8 mouse cellular contexts compared by ENCODE assay signal in genomic region chr9:44042836-44043707, GRCm38 (mm10). TPM values are rescaled to one million over a fixed set of nuclear protein-coding genes. Genes with fewer than 3 reads are reported as not detected.
DNase-seq lines count a peak whose midpoint lies in the region; ATAC-seq and TF ChIP-seq lines count a peak whose summit lies in the region.

Thy1 (plus strand) TSS chr9:44043384.

- peaks cover 66% of the 10 kb centered on the region for H3K27me3 ChIP-seq in E14TG2a.4 (ENCODE audit: insufficient read depth, low read length)
- H3K27me3 ChIP-seq in embryonic facial prominence, embryonic 13.5 days: peaks cover 54% of the 10 kb centered on the region
- H3K27me3 ChIP-seq in kidney, embryonic 15.5 days: peaks cover 46% of the 10 kb centered on the region
- peaks cover 58% of the 10 kb centered on the region for H3K27me3 ChIP-seq in limb, embryonic 13.5 days
- H3K27me3 ChIP-seq in neural tube, embryonic 14.5 days (ENCODE audit: control insufficient read depth, insufficient read depth, low read length): peaks cover 19% of the 10 kb centered on the region

- peak within 1 kb of the TSS; percentile 68 for H3K4me2 ChIP-seq in embryonic facial prominence, embryonic 13.5 days
- peak within 1 kb of the TSS; percentile 73 for H3K4me2 ChIP-seq in kidney, embryonic 15.5 days
- H3K4me2 ChIP-seq in limb, embryonic 13.5 days (replicated peaks): peak within 1 kb of the TSS; percentile 74
- peak within 1 kb of the TSS; percentile 70 for H3K4me2 ChIP-seq in neural tube, embryonic 14.5 days (ENCODE audit: low read depth, low read length)

- under 1% methylated on average over 30 of the region's 30 CpGs for WGBS in embryonic facial prominence, embryonic 13.5 days
- under 1% methylated on average over 30 of the region's 30 CpGs for WGBS in kidney, embryonic 15.5 days
- WGBS in limb, embryonic 13.5 days: under 1% methylated on average over 30 of the region's 30 CpGs
- WGBS in neural tube, embryonic 14.5 days: under 1% methylated on average over 30 of the region's 30 CpGs

- peaks cover 8% of the 10 kb centered on the region for H3K9me3 ChIP-seq in E14TG2a.4 (ENCODE audit: low read length)
- no peaks in the 10 kb centered on the region for H3K9me3 ChIP-seq in embryonic facial prominence, embryonic 13.5 days
- no peaks in the 10 kb centered on the region for H3K9me3 ChIP-seq in kidney, embryonic 15.5 days (replicated peaks)
- peaks cover 2% of the 10 kb centered on the region for H3K9me3 ChIP-seq in limb, embryonic 13.5 days
- H3K9me3 ChIP-seq in neural tube, embryonic 14.5 days (ENCODE audit: control insufficient read depth, low read length): no peaks in the 10 kb centered on the region

- no peaks in the 10 kb centered on the region for H3K36me3 ChIP-seq in E14TG2a.4 (ENCODE audit: insufficient read depth, low read length)
- H3K36me3 ChIP-seq in embryonic facial prominence, embryonic 13.5 days: no peaks in the 10 kb centered on the region
- no peaks in the 10 kb centered on the region for H3K36me3 ChIP-seq in kidney, embryonic 15.5 days
- H3K36me3 ChIP-seq in limb, embryonic 13.5 days: no peaks in the 10 kb centered on the region
- no peaks in the 10 kb centered on the region for H3K36me3 ChIP-seq in neural tube, embryonic 14.5 days (ENCODE audit: control insufficient read depth, insufficient read depth, low read length)

- DNase-seq in adrenal gland, adult 8-10 months: no peak
- peak; percentile 98 for DNase-seq in heart, adult 9 months (ENCODE audit: low spot score in 2 of 2)

- peak within 1 kb of the TSS; percentile 80 for H3K4me3 ChIP-seq in E14TG2a.4 (replicated peaks; ENCODE audit: low read length)
- H3K4me3 ChIP-seq in embryonic facial prominence, embryonic 13.5 days: peak within 1 kb of the TSS; percentile 41
- H3K4me3 ChIP-seq in kidney, embryonic 15.5 days (replicated peaks): peak within 1 kb of the TSS; percentile 45
- peak within 1 kb of the TSS; percentile 45 for H3K4me3 ChIP-seq in limb, embryonic 13.5 days
- peak within 1 kb of the TSS; percentile 30 for H3K4me3 ChIP-seq in neural tube, embryonic 14.5 days (ENCODE audit: low read depth, low read length)

- TF ChIP-seq CTCF in E14TG2a.4 (conservative IDR thresholded peaks at IDR 0.05; ENCODE audit: low read length): no peak

- peaks cover 48% of the 10 kb centered on the region for H3K4me1 ChIP-seq in E14TG2a.4 (replicated peaks; ENCODE audit: low read depth, low read length)
- peaks cover 22% of the 10 kb centered on the region for H3K4me1 ChIP-seq in embryonic facial prominence, embryonic 13.5 days
- peaks cover 34% of the 10 kb centered on the region for H3K4me1 ChIP-seq in kidney, embryonic 15.5 days
- H3K4me1 ChIP-seq in limb, embryonic 13.5 days: peaks cover 15% of the 10 kb centered on the region
- H3K4me1 ChIP-seq in neural tube, embryonic 14.5 days (ENCODE audit: control insufficient read depth, insufficient read depth, low read length): peaks cover 9% of the 10 kb centered on the region

- no peak within 1 kb of the TSS for H3K27ac ChIP-seq in embryonic facial prominence, embryonic 13.5 days
- 0 out of 2 replicates have a peak within 1 kb of the TSS, but pooled peaks have one; percentile 38 for H3K27ac ChIP-seq in kidney, embryonic 15.5 days
- H3K27ac ChIP-seq in limb, embryonic 13.5 days: no peak within 1 kb of the TSS
- H3K27ac ChIP-seq in neural tube, embryonic 14.5 days (ENCODE audit: low read depth, low read length): no peak within 1 kb of the TSS

- peak within 1 kb of the TSS; percentile 44 for H3K9ac ChIP-seq in embryonic facial prominence, embryonic 13.5 days
- peak within 1 kb of the TSS; percentile 29; the same call in 1 of the 2 replicates for H3K9ac ChIP-seq in kidney, embryonic 15.5 days
- peak within 1 kb of the TSS; percentile 53 for H3K9ac ChIP-seq in limb, embryonic 13.5 days
- peak within 1 kb of the TSS; percentile 41 for H3K9ac ChIP-seq in neural tube, embryonic 14.5 days (replicated peaks; ENCODE audit: low read depth, low read length)

- ATAC-seq in embryonic facial prominence, embryonic 13.5 days (ENCODE audit: insufficient number of reproducible peaks, insufficient read depth, low FRiP score, low TSS enrichment, low read depth): no peak
- ATAC-seq in kidney, embryonic 15.5 days (replicated peaks; ENCODE audit: low FRiP score): peak; percentile 80
- peak; percentile 75 for ATAC-seq in limb, embryonic 13.5 days (ENCODE audit: low FRiP score, low read depth)
- ATAC-seq in neural tube, embryonic 14.5 days (ENCODE audit: low read depth): peak; percentile 61
- ATAC-seq in erythroid progenitor cell, adult 5-6 weeks (replicated peaks; ENCODE audit: low FRiP score, poor library complexity, severe bottlenecking): no peak

RNA-seq across cellular contexts. Expression of gene Thy1, which starts in this region (rescaled TPM):
- total RNA-seq in adrenal gland, adult 8-10 months (2022): 10 to 100 TPM; 46.5 to 54.9 (median 48.0) TPM
- 4.3 and 5.6 TPM in 2 replicates for polyA plus RNA-seq in embryonic facial prominence, embryonic 13.5 days (2015; fragmentation: Nextera tagmentation; extraction: Ambion mirVana)
- 9.6 and 10.2 TPM in 2 replicates for polyA plus RNA-seq in kidney, embryonic 15.5 days (2015; fragmentation: Nextera tagmentation; extraction: Ambion mirVana)
- 3.4 and 5.1 TPM in 2 replicates for polyA plus RNA-seq in limb, embryonic 13.5 days (2015; fragmentation: Nextera tagmentation; extraction: Ambion mirVana)
- polyA plus RNA-seq in neural tube, embryonic 14.5 days (2014; fragmentation: Nextera tagmentation; extraction: Ambion mirVana): 4.6 and 11.6 TPM in 2 replicates
- 11.9 and 33.1 TPM in 2 replicates for total RNA-seq in erythroid progenitor cell, adult 5-6 weeks (2015; ENCODE audit: low replicate concordance)
- 1.0 and 7.8 TPM in 2 replicates for total RNA-seq in erythroid progenitor cell, adult 5-6 weeks (2017; ENCODE audit: low replicate concordance)

Comparison
In these comparisons a context has a peak if more than half of its experiments do, and no peak if none do; other contexts are left out.
1. H3K4me3 ChIP-seq: peak in every context shown above with its lines; median percentile 80 in E14TG2a.4; 45 in kidney, embryonic 15.5 days; 45 in limb, embryonic 13.5 days; 41 in embryonic facial prominence, embryonic 13.5 days; 30 in neural tube, embryonic 14.5 days.
2. ATAC-seq: peak in kidney, embryonic 15.5 days (single experiment), limb, embryonic 13.5 days (single experiment) and neural tube, embryonic 14.5 days (single experiment); none in embryonic facial prominence, embryonic 13.5 days (single experiment) and erythroid progenitor cell, adult 5-6 weeks (single experiment).
3. Peak in every context shown above with its lines, with median percentiles within 50 percentile points of each other: H3K4me2 ChIP-seq and H3K9ac ChIP-seq.